In genomic region chr7:105528094-105528493, GRCm38 (mm10) we compare ENCODE assay signal across 14 mouse cellular contexts. TPM values are rescaled to one million over a fixed set of nuclear protein-coding genes. Genes with fewer than 3 reads are reported as not detected.
DNase-seq lines count a peak whose midpoint lies in the region; ATAC-seq and TF ChIP-seq lines count a peak whose summit lies in the region.
"Had no signal": no experiment of that assay in that cellular context is flagged by ENCODE, and none has a peak within 500 bp of the region (broad histone marks: within the 10 kb centered on the region; RNA-seq: fewer than 3 reads in every experiment).

No protein-coding gene starts in this region.

- peaks cover 20% of the 10 kb centered on the region for H3K27me3 ChIP-seq in midbrain, embryonic 12.5 days
- H3K27me3 ChIP-seq in midbrain, postnatal 0 days (ENCODE audit: insufficient read depth, low read length): no peaks in the 10 kb centered on the region
- no peaks in the 10 kb centered on the region for H3K27me3 ChIP-seq in kidney, embryonic 14.5 days (ENCODE audit: control insufficient read depth, insufficient read depth, low read length)
- H3K27me3 ChIP-seq in midbrain, embryonic 15.5 days (replicated peaks): no peaks in the 10 kb centered on the region
- H3K27me3 ChIP-seq in thymus, adult 2 months (ENCODE audit: control insufficient read depth, insufficient read depth, low read length): no peaks in the 10 kb centered on the region
- H3K27me3 ChIP-seq: heart, embryonic 13.5 days; neural tube, embryonic 12.5 days had no signal

- no peaks in the 10 kb centered on the region for H3K4me1 ChIP-seq in midbrain, embryonic 12.5 days
- H3K4me1 ChIP-seq in midbrain, postnatal 0 days (ENCODE audit: insufficient read depth, low read length): no peaks in the 10 kb centered on the region
- no peaks in the 10 kb centered on the region for H3K4me1 ChIP-seq in kidney, embryonic 14.5 days (ENCODE audit: control insufficient read depth, insufficient read depth, low read length)
- H3K4me1 ChIP-seq in midbrain, embryonic 15.5 days: no peaks in the 10 kb centered on the region
- H3K4me1 ChIP-seq in thymus, adult 2 months (replicated peaks; ENCODE audit: control insufficient read depth, insufficient read depth, low read length): no peaks in the 10 kb centered on the region
- H3K4me1 ChIP-seq: embryonic facial prominence, embryonic 10.5 days; neural tube, embryonic 12.5 days had no signal

- DNase-seq in heart, adult 11 months: peak; percentile 83
- DNase-seq in heart, postnatal 36 days: no peak
- no peak for DNase-seq in midbrain, postnatal 0 days (ENCODE audit: low spot score)
- DNase-seq in urinary bladder, postnatal 14 days (ENCODE audit: low spot score): no peak
- no peak for DNase-seq in thymus, adult 2 months
- DNase-seq: gastrocnemius, postnatal 36 days had no signal

- no peak for TF ChIP-seq CTCF in midbrain, postnatal 0 days (IDR thresholded peaks at IDR 0.05)
- TF ChIP-seq CTCF in thymus, adult 2 months (IDR thresholded peaks at IDR 0.05; ENCODE audit: borderline replicate concordance, control insufficient read depth, extremely low read depth, insufficient read depth, low read length, poor library complexity): no peak

- no peaks in the 10 kb centered on the region for H3K36me3 ChIP-seq in midbrain, embryonic 12.5 days
- no peaks in the 10 kb centered on the region for H3K36me3 ChIP-seq in midbrain, postnatal 0 days (ENCODE audit: insufficient read depth, low read length)
- H3K36me3 ChIP-seq in kidney, embryonic 14.5 days (ENCODE audit: control insufficient read depth, insufficient read depth, low read length): no peaks in the 10 kb centered on the region
- H3K36me3 ChIP-seq in midbrain, embryonic 15.5 days (replicated peaks): no peaks in the 10 kb centered on the region
- H3K36me3 ChIP-seq in thymus, adult 2 months (ENCODE audit: control insufficient read depth, insufficient read depth, low read length): no peaks in the 10 kb centered on the region
- H3K36me3 ChIP-seq: embryonic facial prominence, embryonic 10.5 days; heart, embryonic 13.5 days; neural tube, embryonic 12.5 days had no signal

- no peak overlapping the region for H3K4me2 ChIP-seq in midbrain, embryonic 12.5 days (replicated peaks)
- H3K4me2 ChIP-seq in midbrain, postnatal 0 days (ENCODE audit: low read depth, low read length, poor library complexity, severe bottlenecking): no peak overlapping the region
- H3K4me2 ChIP-seq in kidney, embryonic 14.5 days (replicated peaks; ENCODE audit: low read depth, low read length): no peak overlapping the region
- no peak overlapping the region for H3K4me2 ChIP-seq in midbrain, embryonic 15.5 days
- H3K4me2 ChIP-seq: heart, embryonic 13.5 days; neural tube, embryonic 12.5 days had no signal

- no peak overlapping the region for H3K4me3 ChIP-seq in midbrain, embryonic 12.5 days
- no peak overlapping the region for H3K4me3 ChIP-seq in midbrain, postnatal 0 days (ENCODE audit: low read depth, low read length)
- no peak overlapping the region for H3K4me3 ChIP-seq in kidney, embryonic 14.5 days (ENCODE audit: low read length)
- no peak overlapping the region for H3K4me3 ChIP-seq in midbrain, embryonic 15.5 days
- no peak overlapping the region for H3K4me3 ChIP-seq in thymus, adult 2 months (ENCODE audit: control insufficient read depth, insufficient read depth, low read length)
- H3K4me3 ChIP-seq: embryonic facial prominence, embryonic 10.5 days; erythroblast, embryonic 14.5 days; heart, embryonic 13.5 days; neural tube, embryonic 12.5 days had no signal

- intact Hi-C loops in heart, postnatal 36 days (cut with DNase I): no loop called here

- no peak for TF ChIP-seq POLR2A in thymus, adult 2 months (IDR thresholded peaks at IDR 0.05; ENCODE audit: control insufficient read depth, extremely low read depth, insufficient read depth, low read length, poor library complexity)

- 82% methylated on average over 4 of the region's 4 CpGs for WGBS in midbrain, embryonic 12.5 days
- 78% methylated on average over 4 of the region's 4 CpGs for WGBS in midbrain, postnatal 0 days
- WGBS in kidney, embryonic 14.5 days: 67% methylated on average over 4 of the region's 4 CpGs
- 75% methylated on average over 4 of the region's 4 CpGs for WGBS in midbrain, embryonic 15.5 days
- WGBS in thymus, adult 2 months: 85% methylated on average over 4 of the region's 4 CpGs

- no peak overlapping the region for H3K27ac ChIP-seq in midbrain, embryonic 12.5 days (replicated peaks)
- H3K27ac ChIP-seq in midbrain, postnatal 0 days (ENCODE audit: low read depth, low read length): no peak overlapping the region
- H3K27ac ChIP-seq in kidney, embryonic 14.5 days (ENCODE audit: low read depth, low read length): no peak overlapping the region
- H3K27ac ChIP-seq in midbrain, embryonic 15.5 days: no peak overlapping the region
- no peak overlapping the region for H3K27ac ChIP-seq in thymus, adult 2 months (ENCODE audit: control insufficient read depth, insufficient read depth, low read length)
- H3K27ac ChIP-seq: embryonic facial prominence, embryonic 10.5 days; heart, embryonic 13.5 days; neural tube, embryonic 12.5 days had no signal

- peak; percentile 17; the same call in 1 of the 2 replicates for ATAC-seq in midbrain, embryonic 12.5 days (ENCODE audit: low FRiP score, low read depth)
- ATAC-seq in midbrain, postnatal 0 days (ENCODE audit: low FRiP score): no peak
- peak; percentile 50 for ATAC-seq in kidney, embryonic 14.5 days (ENCODE audit: low FRiP score, low TSS enrichment)
- ATAC-seq in midbrain, embryonic 15.5 days (replicated peaks): 0 out of 2 replicates have a peak, but pooled peaks have one; percentile 25
- ATAC-seq: activated CD4-positive, CD25-positive, alpha-beta regulatory T cell, adult 4 months had no signal

- no peaks in the 10 kb centered on the region for H3K9me3 ChIP-seq in midbrain, embryonic 12.5 days
- H3K9me3 ChIP-seq in midbrain, postnatal 0 days (ENCODE audit: low read length): no peaks in the 10 kb centered on the region
- no peaks in the 10 kb centered on the region for H3K9me3 ChIP-seq in kidney, embryonic 14.5 days (ENCODE audit: control insufficient read depth, low read length)
- no peaks in the 10 kb centered on the region for H3K9me3 ChIP-seq in midbrain, embryonic 15.5 days
- H3K9me3 ChIP-seq: embryonic facial prominence, embryonic 10.5 days; heart, embryonic 13.5 days; neural tube, embryonic 12.5 days had no signal

- no peak overlapping the region for H3K9ac ChIP-seq in midbrain, embryonic 12.5 days (replicated peaks)
- no peak overlapping the region for H3K9ac ChIP-seq in midbrain, postnatal 0 days (replicated peaks; ENCODE audit: low read length, poor library complexity, severe bottlenecking)
- H3K9ac ChIP-seq in kidney, embryonic 14.5 days (ENCODE audit: low read depth, low read length): no peak overlapping the region
- no peak overlapping the region for H3K9ac ChIP-seq in midbrain, embryonic 15.5 days
- H3K9ac ChIP-seq: heart, embryonic 13.5 days; neural tube, embryonic 12.5 days had no signal

RNA-seq across cellular contexts. Expression of gene Smpd1, which starts 26.1 kb away (rescaled TPM):
- total RNA-seq in heart, postnatal 36 days (2021): 100 to 1,000 TPM; 156 to 163 TPM
- polyA plus RNA-seq in midbrain, embryonic 12.5 days (2016; fragmentation: Nextera tagmentation; extraction: Ambion mirVana): 48.5 and 51.1 TPM in 2 replicates
- 162 and 182 TPM in 2 replicates for total RNA-seq in midbrain, postnatal 0 days (2014; rRNA removed)
- 115 and 127 TPM in 2 replicates for polyA plus RNA-seq in midbrain, postnatal 0 days (2015; fragmentation: Nextera tagmentation; extraction: Ambion mirVana)
- 35.2 and 45.7 TPM in 2 replicates for polyA plus RNA-seq in kidney, embryonic 14.5 days (2014; fragmentation: Nextera tagmentation; extraction: Ambion mirVana)
- 93.0 and 94.6 TPM in 2 replicates for polyA plus RNA-seq in midbrain, embryonic 15.5 days (2015; fragmentation: Nextera tagmentation; extraction: Ambion mirVana)
- polyA plus RNA-seq in thymus, adult 2 months (2012; rRNA removed): 43.3 and 47.7 TPM in 2 replicates

RNA-seq across cellular contexts. Expression of gene Cavin3, which starts 46.0 kb away (rescaled TPM):
- total RNA-seq in heart, postnatal 36 days (2021): 10 to 100 TPM; 19.9 to 22.4 TPM
- polyA plus RNA-seq in midbrain, embryonic 12.5 days (2016; fragmentation: Nextera tagmentation; extraction: Ambion mirVana): 28.0 and 36.3 TPM in 2 replicates
- 24.8 and 33.5 TPM in 2 replicates for total RNA-seq in midbrain, postnatal 0 days (2014; rRNA removed)
- 34.6 and 40.4 TPM in 2 replicates for polyA plus RNA-seq in midbrain, postnatal 0 days (2015; fragmentation: Nextera tagmentation; extraction: Ambion mirVana)
- polyA plus RNA-seq in kidney, embryonic 14.5 days (2014; fragmentation: Nextera tagmentation; extraction: Ambion mirVana): 48.0 and 55.0 TPM in 2 replicates
- 27.1 and 33.1 TPM in 2 replicates for polyA plus RNA-seq in midbrain, embryonic 15.5 days (2015; fragmentation: Nextera tagmentation; extraction: Ambion mirVana)
- 12.7 and 14.5 TPM in 2 replicates for polyA plus RNA-seq in thymus, adult 2 months (2012; rRNA removed)
- polyA plus RNA-seq: activated CD4-positive, CD25-positive, alpha-beta regulatory T cell, adult 4 months had no signal

RNA-seq across cellular contexts. Expression of gene Apbb1, which starts 53.4 kb away (rescaled TPM):
- 100 to 1,000 TPM; 116 TPM for total RNA-seq in heart, postnatal 36 days (2021)
- polyA plus RNA-seq in midbrain, embryonic 12.5 days (2016; fragmentation: Nextera tagmentation; extraction: Ambion mirVana): 166 TPM in 2 replicates
- total RNA-seq in midbrain, postnatal 0 days (2014; rRNA removed): 391 and 571 TPM in 2 replicates
- polyA plus RNA-seq in midbrain, postnatal 0 days (2015; fragmentation: Nextera tagmentation; extraction: Ambion mirVana): 341 and 372 TPM in 2 replicates
- polyA plus RNA-seq in kidney, embryonic 14.5 days (2014; fragmentation: Nextera tagmentation; extraction: Ambion mirVana): 40.1 and 43.0 TPM in 2 replicates
- polyA plus RNA-seq in midbrain, embryonic 15.5 days (2015; fragmentation: Nextera tagmentation; extraction: Ambion mirVana): 319 and 325 TPM in 2 replicates
- 17.7 and 34.8 TPM in 2 replicates for polyA plus RNA-seq in thymus, adult 2 months (2012; rRNA removed)
